Mouse (Mus musculus) inflammation-experienced regulatory T-cells, adult 6 months (primary cell): ENCODE data around the gene Rufy4. TPM values are rescaled to one million over a fixed set of nuclear protein-coding genes. Genes with fewer than 3 reads are reported as not detected.

ENCODE experiments used
- ATAC-seq: one replicate; pipeline ENCODE4 v1.8.0; 2017
- polyA plus RNA-seq, 3 experiments: library from polyadenylated mRNA; unstranded; fragments of 100-300 nt; shearing (Covaris generic); gene quantifications; one replicate each; pipeline ENCODE4 v1.2.1; 2017

Gene Rufy4
- polyA plus RNA-seq, 3 experiments from 2014 or later: not detected

DNA sequence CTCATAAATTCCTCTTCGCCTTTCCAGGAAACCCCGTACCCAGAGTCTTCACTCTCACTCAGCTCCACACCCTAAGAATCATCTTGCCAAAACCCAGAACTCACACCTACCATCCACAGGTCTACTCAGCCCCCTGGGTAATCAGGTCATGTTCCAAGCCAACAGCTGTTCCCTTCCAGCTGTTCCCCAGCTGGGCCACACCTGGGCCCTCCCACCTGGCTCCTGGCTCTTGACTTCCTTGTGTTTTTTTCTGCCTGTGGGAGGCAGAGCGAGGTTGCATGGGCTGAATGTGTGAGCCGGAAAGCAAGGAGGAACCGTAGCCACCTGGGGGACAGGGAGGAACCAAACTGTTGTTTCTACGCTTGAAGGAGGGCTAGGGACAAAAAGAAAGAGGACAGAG is 19.1 kb upstream of the Rufy4 start:
- no peak for ATAC-seq

DNA sequence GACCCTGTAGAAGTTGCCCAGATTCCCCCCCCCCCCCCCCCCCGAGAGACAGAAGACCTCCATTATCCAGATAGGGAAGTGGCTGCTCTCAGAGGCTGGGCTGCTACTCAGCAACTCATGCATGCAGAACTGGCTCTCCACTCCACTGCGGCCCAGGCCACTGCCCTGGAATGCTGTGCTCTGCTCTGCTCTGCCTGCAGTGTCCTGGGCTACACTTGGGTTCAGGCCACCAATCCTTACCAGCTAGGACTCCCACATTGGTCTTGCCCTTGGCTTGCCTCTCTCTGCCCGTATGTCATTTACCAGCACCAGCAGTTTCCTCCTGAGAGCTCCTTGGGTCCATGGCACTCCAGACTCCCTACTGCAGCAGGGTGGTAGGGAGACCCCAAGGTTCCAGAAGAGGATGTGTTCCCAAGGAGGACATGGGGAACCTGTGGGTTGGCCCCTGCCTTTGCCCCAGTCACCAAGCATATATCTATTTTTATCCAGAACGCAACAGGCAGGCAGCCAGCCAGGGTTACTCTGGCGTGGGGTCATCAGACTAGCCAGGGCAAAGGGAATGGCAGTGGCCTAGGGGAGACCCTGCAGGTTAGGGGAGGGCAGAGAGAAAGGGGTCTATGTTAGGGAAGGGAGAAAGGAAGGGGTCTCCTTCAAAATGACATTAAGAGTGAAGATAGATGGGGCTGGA is 17.3 kb upstream of the Rufy4 start:
- no peak for ATAC-seq

DNA sequence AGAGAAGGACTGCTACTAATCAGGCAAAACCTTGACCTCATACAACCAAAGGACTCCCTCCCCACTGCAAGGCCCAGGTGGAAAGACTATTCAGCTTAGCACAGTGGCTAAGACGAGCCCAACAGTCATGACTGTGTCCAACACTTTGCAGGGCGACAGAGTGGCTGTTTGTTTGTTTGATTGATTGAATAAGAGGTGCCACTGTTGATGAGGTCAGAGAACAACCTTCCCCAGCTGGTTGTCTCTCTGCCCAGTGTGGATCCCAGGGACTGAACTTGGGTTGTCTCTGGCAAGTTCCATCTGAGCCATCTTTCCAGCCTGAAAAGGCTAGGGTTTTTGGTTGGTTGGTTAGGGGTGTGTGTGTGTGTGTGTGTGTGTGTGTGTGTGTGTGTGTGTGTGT is 15.7 kb upstream of the Rufy4 start:
- ATAC-seq: no peak

DNA sequence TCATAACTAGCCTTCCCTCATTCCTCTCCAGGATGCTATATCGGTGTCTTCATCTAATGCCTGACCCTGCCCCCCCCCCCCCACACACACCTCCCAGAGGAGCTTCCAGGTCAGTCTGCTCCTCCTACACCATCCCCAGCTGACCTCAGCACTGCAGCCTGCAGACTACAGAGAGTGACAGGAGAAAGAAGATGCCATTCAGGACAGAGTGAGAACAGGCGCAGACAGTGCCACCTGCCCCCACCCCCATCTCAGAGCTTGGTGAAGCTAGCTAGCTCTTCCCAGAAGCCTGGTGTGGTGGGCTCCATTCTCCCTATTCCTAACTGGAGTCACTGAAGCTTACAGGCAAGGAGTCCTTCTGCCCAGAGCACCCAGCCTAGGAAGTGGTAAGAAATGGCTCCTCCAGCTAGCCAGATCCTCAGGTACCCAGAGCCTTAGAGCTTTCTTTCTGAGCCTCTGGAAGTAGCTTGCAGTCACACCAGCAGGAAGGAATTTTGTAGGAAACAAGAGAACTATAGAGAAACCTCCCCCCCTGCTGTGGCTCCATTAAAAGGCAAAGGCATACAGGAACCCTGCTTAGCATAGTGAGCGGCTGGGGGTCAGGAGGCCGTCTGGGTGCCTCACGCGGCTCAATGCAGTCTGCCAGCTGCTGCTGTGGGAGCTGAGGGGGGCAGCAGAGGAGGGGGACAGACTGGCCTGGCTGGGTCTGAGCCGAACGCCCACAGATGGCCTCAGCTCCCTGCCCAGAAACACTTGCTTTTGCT is 14.2 kb upstream of the Rufy4 start:
- ATAC-seq: no peak

DNA sequence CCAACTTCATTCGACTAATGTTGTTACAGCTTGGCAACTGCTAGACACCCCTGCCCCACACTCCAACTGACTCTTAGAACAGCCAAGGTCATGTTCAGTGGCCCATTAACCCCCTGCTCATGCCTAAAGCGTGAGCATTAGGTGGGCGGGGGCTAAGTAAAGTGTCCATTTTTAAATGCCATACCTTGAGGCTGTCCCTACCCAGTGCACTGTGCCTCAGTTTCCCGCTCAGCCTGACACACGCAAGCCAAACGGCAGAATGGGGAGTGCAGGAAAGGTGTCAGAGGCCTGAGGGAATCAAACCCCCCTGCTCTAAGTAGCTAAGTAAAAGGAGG is 13.7 kb upstream of the Rufy4 start:
- no peak for ATAC-seq

DNA sequence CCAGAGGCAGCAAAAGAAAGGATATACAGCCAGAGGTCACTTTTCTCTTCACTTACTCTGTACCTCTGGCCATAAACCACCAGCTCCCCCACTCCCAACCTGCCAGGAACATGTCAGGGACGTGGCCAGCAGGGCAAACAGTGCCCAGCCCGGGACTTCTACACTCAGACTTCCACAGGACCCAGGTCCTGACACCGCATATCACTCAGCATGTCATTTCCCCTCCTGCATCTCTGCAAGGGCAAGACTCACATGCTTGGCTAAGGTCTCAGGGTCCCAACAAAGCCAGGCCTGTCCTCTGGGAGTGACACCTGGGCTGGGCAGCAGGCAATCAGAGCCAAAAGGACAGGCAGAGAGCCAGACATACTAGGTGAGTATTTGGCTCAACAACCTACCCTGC is 12.3 kb upstream of the Rufy4 start:
- no peak for ATAC-seq

DNA sequence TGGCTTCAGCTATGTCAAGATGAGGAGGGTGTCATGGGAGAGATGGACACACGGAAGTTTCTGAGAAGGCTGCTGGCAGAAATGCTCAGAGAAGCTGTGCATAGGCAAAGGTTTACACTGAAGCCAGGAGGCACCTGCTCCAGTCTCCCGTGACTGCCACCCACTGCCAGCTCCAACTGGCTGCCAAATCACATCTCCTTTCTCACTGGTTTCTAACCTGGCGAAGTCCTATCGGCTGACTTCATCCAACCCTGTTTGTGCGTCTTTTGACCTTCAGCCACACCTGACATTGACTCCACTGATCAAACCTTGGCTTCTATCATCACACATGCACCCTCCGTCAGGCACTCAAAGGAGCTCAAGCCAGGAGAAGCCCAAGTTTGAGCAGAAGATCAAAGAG is 7.5 kb upstream of the Rufy4 start:
- ATAC-seq: no peak

DNA sequence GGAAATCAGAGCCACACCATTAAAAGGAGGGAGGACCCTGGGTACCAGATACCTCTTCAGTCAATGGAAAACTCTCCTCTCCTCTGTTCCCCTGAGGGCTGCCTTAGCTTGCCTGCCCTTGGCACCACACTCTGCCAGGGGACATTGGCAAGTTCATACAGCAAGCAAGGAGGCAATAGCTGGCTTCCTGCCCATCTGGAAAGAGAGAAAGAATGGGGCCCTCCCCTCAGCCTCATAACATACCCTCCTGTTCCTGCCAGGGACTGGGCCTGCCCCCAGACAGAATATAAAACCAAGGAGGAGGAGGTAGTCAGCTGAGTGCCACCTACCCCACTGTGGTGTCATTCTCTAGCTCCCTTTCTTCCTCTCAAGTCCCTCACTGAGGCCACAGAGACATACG is 6.2 kb upstream of the Rufy4 start:
- ATAC-seq: no peak

DNA sequence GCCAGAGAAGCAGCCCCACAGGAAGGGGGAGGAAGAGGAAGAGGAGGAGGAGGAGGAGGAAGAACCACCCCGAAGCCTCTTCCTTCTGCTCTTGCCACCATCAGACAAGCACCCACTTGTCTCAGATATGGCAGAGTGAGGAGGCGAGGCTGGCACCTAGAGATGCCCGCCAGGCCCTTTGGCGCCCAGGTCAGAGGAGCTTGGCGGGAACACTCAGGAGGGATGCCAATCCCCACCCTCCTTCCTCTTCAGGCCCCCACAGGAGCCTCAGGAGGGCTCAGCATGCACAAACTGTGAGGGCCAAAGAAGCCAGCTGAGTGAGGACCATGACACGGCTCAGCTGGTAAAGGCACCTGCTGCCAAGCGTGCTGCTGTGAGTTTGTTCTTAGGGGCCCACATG is 4.2 kb upstream of the Rufy4 start:
- no peak for ATAC-seq

DNA sequence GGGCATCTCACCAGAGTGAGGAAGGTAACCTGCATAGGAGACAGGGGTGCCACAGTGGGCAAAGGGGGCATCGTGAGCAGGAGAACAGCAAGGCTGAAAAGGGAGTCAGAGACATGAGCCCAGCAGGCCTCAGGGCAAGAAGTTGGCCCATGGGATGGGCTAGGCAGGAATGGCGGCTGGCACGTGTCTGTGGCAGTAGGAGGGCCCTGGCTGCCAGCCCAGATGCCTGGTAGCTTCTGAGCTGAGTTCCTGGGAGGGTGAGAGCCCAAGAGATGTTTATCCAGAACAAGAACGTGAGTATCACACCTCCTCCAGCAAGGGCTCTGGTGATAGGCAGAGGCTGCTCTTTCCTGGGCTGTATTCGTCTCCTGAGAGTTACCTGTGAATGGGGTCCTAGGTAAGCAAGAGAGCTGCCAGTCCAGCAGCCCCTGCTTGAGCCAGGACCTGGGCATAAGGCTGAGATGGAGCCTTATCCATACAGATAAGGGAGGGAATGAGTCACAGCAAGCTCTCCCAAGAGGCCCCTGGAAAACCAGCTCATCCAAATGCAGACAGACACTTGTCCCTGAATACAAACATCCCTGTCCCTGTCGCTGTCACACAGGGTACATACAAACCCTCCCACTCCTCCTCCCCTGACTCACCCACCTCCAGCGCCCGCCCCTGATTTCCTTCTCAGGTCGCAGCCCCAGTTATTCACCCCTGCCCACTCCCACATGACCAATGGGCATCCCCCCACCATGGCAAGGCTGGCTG is 3.3 kb upstream of the Rufy4 start:
- no peak for ATAC-seq

DNA sequence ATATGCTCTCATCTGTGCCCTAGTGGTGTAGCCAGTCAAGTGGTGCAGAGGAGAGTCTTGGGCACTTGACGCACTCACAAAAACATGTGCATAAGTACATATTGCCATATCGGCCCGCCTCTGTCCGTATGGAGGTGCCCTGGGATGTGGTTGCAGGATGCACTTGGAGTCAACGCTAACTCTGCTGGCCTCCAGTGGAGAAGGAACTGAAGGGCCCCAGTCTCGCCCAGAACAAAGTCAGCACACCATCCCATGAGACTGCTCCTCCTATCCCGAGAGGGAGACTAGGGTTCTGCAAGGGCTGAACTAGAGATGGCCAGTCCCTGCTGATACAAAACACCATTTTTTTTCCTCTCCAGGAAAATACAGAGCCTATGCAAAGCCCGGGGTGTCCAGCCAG is 2.1 kb upstream of the Rufy4 start:
- ATAC-seq: no peak

DNA sequence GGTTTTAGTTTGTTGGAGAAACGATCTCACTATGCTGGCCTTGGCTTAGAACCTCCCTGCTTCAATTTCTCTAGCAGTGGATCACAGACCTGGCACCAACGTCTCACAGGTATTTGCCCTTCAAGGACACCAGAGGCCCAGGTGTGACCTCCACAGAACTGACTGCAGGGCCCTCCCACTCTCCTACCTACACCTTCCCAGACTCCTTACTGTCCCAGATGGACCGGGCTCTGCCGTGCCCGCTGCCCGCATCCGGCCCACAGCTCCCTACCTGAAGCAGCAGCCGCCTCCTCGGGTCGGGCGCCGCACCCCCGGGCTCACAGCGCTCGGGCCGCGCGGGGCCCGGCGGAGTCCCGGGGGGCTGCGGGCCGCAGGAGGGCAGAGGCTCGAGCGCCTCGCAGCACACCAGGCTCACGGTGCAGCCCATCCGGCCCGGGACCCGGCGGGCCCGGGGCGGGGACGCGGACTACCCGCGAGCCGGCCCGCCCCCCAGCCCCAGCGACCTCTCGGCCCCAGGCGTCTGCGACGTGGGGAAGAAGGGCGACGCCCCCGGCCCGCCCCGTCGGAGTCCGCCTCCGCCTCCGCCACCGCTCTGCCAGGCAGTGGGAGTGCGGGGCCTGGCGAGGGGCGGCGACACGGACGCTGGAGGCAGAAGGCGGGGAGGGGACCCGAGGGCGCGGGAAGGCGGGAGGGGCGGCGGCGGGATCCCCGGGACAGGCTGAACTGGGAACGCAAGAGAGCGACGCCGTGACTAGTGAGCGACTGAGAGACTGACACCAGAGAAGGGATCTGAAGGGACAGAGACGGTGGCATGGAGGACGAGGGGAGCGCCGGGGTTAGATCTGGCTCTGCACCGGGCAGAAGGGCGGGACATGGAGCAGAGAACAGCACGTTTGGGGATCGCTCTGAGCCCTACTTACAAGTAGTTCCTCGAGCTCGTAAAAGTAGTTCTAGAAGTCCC is 1.0 kb upstream of the Rufy4 start, which contains the start of gene Tns1:
Gene Tns1 (minus strand): TSS at position 429 of the 961 bp plus-strand sequence.
- ATAC-seq: peak; percentile 55

DNA sequence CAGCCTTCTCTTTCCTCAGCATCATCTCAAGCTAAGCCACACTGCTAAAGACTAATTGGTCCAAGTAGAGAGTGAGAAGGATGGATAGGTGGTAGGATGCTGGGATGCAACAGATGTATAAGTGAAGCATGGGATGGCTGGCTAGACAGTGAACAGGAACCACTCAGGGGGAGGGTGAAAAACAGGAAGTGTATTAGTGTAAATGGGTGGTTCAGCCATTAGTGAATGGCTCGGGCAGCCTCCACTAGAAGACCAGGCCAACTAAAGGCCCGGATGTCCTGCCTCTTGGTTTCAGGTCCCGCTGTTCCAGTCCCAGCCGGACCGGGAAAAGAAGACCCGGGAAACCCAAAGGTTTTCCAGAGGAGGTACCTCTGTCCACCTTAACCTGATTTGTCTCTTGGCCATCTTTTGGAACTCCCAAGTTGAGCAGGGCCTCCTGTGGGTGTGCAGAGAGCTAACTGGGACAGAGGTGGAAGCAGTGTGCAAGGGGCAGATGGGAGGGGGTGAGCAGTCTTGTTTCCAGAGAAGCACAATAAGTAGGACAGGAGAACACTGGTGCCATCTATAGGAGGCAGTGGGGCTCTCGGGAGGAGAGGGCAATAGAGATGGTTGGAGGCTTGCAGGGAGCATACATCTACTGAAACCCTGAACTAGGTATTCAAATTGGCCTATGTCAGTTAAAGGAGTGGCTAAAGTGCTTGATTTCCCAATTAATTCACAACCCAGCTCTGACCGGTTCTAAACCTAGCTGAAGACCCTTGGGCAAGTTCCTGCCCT is 5.7 kb downstream of the Rufy4 start:
- ATAC-seq: no peak

DNA sequence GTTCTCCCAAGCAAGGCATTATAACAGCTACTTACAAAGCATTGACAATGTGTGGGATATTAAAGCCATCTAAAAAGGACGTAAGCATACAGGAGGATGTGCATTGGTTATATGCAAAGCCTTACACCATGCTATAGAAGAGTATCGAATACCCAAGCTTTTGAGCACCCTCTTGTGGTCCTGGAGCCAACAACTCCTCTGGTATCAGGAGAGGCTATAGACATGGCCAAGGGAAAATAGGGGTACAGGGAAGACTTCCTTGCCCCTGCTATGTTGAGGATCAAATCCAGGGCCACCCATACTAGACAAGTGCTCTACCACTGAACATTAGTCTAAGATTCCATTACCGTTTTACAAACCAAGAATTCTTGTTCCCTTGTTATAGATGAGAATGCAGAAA is 6.7 kb downstream of the Rufy4 start:
- ATAC-seq: no peak

DNA sequence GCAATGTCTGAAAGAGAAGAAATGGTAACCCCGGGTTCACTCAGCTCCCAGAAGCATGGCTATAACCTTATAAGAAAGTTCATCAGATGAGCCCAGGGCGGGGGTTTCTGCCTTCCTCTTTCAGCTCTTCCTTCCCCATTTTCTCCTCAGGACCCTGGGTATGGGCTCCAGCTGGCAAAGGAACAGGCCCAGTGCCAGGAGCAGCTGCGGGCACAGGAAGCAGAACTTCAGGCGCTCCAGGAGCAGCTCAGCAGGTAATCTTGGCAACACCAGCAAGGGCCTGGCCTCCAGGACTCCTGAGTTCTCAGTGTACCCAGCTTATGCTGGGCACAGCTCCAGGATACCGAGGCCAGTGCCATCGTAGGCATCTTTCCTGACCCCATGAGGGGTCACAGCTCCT is 8.6 kb downstream of the Rufy4 start:
- ATAC-seq: no peak

DNA sequence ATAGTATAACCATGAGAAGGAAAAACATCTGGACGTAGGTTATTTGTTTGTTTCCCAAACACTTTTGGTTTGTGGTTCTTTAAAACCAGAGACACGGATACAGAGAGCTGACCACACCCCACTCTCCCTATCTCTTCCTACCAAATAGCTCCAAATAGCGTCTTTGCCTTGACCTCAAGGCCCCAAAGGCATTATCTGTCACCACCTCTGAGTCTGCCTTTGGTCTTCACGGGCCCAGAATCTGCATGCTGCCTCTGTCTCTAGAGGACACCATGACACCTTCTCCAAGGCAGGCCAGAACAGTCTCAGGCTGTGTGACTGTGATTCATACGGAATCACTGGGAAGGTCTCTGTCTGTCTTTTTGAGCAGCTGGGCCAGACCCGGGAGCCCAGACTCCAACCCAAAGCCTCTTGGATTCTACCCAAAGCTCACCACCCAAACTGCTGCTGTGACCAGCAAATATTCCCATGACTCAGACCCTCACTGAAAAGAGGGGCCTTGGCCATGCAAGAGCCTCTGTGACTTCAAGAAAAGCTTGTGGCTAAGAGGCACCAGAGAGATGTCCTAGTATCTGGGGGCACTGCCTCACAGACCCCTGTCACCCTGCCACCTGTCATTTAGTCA is 10.1 kb downstream of the Rufy4 start:
- ATAC-seq: no peak

DNA sequence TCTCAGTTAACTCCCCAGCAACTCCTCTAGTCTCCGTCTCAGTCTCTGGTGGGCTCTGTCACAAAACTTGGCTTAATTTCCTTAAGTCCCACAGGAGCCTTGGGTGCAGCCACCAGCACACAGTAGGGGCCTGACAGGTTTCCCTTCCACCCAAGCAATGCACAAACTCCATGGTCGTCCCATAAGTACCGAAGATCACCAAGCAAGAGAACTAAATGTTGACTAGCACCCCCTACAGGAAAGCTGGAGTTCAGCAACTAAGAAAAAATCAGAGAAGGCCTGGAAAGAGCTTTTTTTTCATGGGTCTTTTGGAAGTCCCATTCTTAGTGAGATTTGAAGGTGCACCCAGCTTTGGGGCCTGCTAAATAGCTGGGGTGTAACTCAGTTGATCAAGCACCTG is 14.1 kb downstream of the Rufy4 start:
- no peak for ATAC-seq

DNA sequence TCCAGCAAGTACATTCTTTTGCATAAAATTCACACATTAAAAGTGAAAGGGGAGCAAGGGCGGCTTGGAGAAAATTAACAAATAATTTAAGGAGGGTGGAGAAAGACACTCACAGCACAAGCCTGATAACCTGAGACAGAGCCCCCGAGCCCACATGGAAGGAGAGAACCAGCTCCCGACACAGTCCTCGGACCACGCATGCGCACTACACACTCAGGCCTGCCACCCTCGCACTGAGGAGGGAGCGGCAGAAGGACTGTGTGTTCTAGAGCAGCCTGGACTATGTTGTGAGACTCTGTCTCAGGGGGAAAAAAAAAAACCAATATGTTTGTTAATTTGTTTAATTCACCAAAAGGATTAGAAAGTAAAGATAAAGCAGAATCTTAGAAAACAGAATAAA is 16.4 kb downstream of the Rufy4 start:
- no peak for ATAC-seq

DNA sequence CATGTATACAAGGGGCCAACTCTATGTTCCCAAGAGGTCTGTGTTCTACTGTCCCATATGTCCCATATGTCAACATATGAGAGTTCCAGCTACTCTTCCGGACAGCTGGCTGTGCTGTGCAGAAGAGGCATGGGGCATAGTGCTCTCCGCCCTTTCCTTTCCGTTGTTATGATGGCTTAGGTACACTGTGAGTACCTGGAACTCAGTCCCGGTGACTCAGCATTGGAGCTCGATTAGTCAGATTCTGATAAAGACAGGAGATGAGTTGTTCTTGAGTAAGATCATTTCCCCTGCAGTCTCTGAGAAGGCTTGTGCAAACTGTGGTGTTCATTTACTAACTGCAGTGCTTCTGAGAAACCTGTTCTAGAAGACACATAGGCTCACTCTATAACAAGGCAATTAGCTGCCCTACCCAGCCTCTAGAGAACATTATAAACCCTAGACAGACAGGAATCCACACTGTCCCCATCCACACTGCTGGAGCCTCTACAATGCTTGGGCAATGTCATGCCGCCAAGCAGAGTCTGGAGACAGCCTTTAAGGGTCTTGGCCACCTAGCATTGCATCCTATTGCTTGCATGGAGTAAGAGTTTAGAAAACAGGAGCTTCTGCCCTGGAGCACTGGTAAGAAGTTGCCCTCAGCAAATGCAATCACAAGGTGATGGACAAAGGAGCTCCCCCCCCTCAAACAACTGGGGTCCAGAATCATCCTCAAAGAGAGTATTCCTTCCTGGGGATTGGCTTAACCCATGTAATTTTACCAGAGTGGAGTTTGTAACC is 24.0 kb downstream of the Rufy4 start:
- ATAC-seq: no peak

DNA sequence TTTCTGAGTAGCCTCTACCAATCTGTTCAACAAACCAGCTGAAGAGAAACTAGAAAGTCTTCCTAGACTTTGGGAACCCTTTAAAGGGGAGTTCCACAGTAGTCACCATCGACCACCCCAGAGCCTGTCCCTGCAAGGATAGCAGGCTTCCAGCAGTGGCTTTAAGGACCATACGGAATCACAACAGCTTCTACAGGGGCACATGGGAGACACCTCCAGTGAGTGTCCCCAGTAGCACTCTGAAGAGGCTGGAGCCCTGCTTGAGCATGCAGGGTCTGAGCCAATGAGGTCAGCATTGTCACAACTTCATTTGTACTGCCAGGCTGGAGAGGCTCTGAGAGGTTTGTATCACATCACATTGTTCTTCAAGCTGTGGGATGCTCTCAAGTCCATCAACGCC is 24.8 kb downstream of the Rufy4 start:
- ATAC-seq: no peak

DNA sequence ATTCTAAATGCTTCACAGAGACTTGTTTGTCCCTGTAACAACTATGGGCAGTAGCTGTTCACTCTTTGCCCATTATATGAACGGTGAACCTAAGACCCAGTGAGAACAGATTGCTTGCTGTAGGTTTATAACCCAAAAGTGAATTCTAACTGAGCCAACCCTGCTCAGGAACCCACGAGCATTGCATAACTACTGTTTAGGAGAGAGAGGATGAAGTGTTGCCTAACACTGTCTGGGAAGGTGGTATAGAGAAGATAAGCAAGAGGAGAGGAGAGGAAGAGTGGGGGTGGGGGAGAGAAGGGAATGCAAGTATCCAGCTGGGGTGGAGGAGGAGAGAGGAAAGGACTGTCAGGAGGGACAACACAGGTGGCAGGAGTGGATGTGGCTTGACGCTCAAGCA is 25.8 kb downstream of the Rufy4 start:
- no peak for ATAC-seq
